Mouse (Mus musculus) urinary bladder, adult 18-20 months (tissue): ENCODE measurements around the gene Trim46.

Source experiments
- DNase-seq, 2 experiments: peaks; one replicate each; pipeline ENCODE4 v3.0.0; 2022; ENCODE audit warnings: low spot score in 2 of 2, mixed read lengths in 2 of 2

Trim46 gene

DNA sequence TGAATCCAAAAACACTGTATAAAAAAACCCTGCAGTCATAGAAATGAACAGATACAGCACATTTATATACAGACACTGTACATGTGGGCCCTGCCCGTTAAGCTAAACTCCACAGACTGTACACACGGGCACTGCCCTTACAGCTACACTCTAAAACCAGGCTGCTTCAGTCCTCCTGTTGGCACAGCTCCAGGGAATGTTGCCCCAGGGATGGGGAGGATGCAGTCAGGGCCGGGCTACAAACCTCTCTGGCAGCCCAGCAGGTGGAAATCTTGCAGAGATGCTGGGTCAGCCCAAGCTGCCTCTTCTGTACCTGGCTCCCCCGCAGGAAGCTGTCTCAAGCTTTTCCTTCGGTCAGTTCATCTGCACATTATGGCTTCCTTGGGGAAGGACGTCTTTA lies 25.7 kb upstream of the Trim46 start:
- no peak for DNase-seq

DNA sequence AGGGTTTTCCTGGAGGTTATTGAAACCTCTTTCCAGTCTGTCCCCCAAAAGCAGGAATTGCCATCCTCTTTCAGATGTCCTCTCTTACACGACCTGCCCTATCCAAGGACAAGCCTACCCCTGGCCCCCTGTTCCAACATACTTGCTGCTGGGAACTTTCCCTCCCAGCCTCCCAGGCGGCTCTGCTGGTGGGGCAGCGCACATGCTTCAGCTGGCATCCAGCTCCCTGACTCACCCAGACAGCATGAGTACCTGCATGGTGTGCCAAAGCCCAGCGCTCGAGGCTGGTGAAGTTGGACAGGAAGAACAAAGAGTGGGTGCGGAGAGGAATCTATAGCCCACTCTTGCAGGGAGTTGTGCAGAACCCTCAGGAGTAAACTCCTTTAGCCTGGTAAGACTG lies 24.8 kb upstream of the Trim46 start:
- peak; percentile 41 to 53 for DNase-seq

- DNase-seq = peak; percentile 79
These were observed 24.1 kb upstream of the Trim46 start, which contains the start of gene Slc50a1 for GRCm38 (mm10) chr3:89270051-89270755. TSS of gene Slc50a1 (minus strand) at chr3:89270570.

DNA sequence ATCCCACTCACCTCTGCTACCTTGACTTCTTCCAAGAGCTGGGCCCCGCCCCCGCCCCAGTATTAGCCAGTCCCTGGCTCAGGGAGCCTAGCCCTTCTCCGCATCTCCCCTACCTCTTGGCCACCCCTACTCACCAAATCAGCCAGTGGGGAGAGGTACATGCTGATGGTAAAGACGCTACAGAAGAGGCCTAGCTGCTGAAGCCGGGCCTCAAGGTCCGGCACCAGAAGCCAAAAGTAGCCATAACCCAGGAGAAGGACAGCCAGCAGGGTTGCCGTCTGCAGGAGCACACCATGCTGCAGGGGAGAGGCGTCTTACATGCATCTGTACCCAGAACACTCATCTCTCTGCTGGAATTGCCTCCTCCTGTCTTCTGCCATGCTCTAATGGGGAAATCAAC lies 22.8 kb upstream of the Trim46 start:
- no peak for DNase-seq

GRCm38 (mm10) chr3:89266439-89266893 lies 20.4 kb upstream of the Trim46 start:
- peak; percentile 60 to 71 for DNase-seq

GRCm38 (mm10) chr3:89262417-89262816 lies 16.3 kb upstream of the Trim46 start:
- no peak for DNase-seq

DNA sequence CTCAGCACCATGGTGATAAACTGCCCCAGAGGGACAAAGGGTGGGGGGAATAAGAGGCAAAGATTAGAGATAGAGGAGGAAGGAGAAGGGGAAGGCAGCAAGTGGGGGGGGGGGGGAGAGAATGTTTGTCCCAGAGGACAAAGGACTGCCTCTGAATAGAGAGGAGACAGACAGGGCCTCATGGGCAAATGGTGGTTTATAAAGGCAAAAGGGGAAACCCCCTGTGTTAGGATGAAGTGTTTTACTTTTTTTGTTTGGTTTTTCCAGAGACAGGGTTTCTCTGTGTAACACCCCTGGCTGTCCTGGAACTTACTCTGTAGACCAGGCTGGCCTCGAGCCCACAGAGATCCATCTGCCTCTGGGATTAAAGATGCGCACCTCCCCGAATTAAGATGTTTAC lies 14.1 kb upstream of the Trim46 start:
- DNase-seq = no peak

GRCm38 (mm10) chr3:89259076-89259475 lies 13.0 kb upstream of the Trim46 start, which contains the start of gene Dpm3:
TSS of gene Dpm3 (plus strand) at chr3:89259358.
- no peak for DNase-seq

- DNase-seq = no peak
These were observed 10.1 kb upstream of the Trim46 start for GRCm38 (mm10) chr3:89256177-89256576.

GRCm38 (mm10) chr3:89254994-89255393 lies 8.9 kb upstream of the Trim46 start:
- DNase-seq = no peak

DNA sequence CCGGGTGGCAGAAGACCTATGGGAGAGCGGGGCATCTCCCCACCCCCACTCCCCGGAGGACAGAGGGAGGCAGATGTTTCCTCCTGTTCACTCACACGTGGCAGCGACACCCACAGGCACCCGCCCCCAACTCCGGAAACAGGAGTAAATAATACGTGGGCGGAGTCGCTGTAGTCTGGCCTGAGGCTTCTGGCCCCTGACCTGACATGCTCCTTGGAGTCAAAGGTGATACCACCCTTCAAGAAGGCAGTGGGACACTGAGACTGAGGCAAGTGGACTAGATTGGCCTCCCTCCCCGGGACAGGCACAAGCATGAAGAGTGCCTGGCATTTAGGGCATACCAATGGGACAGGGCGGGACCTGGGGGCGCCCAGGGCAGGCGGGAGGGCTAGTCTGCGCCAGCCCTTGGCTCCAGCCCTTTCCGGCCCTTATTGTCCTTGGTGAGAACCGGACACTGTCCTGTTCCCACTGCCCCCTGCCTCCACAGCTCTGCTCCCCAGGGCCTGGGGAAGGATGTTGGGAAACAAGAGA lies 5.3 kb upstream of the Trim46 start:
- no peak for DNase-seq

GRCm38 (mm10) chr3:89250435-89251040 lies 4.4 kb upstream of the Trim46 start:
- DNase-seq = peak; percentile 52 to 63

GRCm38 (mm10) chr3:89247466-89247865 lies 1.4 kb upstream of the Trim46 start:
- DNase-seq = no peak

- no peak for DNase-seq
These were observed 379 bp downstream of the Trim46 start, which contains the start of gene Krtcap2 for GRCm38 (mm10) chr3:89245688-89246171. TSS of gene Krtcap2 (plus strand) at chr3:89245966.

DNA sequence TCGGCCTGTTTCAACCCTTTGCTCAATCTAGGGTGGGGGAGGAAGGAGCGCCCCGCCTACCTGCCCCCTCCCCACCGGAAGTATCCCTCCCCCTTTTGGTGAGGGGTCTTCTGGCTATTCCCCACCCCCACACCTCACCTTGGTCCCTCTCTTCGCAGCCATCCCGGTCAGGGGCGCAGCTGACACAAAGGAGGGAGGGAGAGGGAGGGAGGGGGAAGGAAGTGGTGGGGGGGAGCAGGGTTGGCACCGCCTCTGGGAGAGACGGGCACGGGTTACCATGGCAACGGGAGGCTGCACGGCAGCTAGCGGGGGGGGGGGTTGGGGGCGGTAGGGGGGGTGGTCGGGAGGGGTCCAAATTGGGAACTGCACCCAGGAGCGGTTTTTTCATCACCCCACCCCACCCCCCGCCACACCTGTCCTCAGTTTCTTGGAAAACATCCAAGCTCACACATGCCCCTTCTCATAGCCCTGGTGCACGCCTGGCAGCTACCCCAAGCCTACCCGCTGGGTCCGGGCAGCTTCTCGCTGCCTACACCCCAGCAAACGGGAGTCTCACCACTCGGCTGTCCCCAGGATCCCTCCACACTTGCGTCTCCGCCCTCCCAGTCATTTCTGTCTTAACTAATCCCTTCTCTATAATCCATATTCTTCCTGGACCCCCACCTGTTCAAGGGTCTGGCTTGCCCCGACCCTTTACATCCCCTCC lies 974 bp downstream of the Trim46 start:
- no peak for DNase-seq

GRCm38 (mm10) chr3:89244158-89244981 lies 1.7 kb downstream of the Trim46 start:
- no peak for DNase-seq

DNA sequence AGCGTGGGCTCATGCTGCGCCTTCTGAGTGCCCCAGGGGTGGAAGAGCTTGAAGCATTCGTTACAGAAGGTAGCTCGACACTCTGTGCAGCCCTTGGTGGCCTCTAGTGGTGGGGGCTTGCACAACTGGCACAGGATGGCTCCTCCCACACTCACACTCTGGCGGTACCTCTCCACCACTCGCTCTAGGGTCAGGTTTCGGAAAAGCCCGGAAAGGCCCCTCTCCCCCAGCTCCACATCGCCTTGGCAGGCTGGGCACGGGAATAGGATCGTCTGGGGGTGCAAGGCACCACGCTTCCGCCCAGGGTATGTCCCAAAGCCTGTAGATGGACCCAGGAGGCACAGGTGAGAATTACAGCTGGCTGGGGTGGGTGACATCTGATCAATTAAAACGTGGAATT lies 2.5 kb downstream of the Trim46 start:
- DNase-seq = peak in 1 of 2 experiments; percentile 28

- no peak for DNase-seq
These were observed 3.7 kb downstream of the Trim46 start for GRCm38 (mm10) chr3:89242331-89242895.

GRCm38 (mm10) chr3:89238494-89238893 lies 7.6 kb downstream of the Trim46 start:
- DNase-seq = no peak

- no peak for DNase-seq
These were observed 8.4 kb downstream of the Trim46 start for GRCm38 (mm10) chr3:89237682-89238081.

GRCm38 (mm10) chr3:89236516-89236915 lies 9.6 kb downstream of the Trim46 start:
- no peak for DNase-seq
